Mouse (Mus musculus): ENCODE results near the gene Ccno. TPM values are rescaled to one million over a fixed set of nuclear protein-coding genes. Genes with fewer than 3 reads are reported as not detected.
"Not testable (repeated sequence)": the region's sequence is repeated elsewhere in the genome, so short reads cannot be mapped to it uniquely, and the experiment has no call there.

The Ccno gene
- polyA plus RNA-seq, 1 experiment from 2014 or later: 0.50 TPM

DNA sequence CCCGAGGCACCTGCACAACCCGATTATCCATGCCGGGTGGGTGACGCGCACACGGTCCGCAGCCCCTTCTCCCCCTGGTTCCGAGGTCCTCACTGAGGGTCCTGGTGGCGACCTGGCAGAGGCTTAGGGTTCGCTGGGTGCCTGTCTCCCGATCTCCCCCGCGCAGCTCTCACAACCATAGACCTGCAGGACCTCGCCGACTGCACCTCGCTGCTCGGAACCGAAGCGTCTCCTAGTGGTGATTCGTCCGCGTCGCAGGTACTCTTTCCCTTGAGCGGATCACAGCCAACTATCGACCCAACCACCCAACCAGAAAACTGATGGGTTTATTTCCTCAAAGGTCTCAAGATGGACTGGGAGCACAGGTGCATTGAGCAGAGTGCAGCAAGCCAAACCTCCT, 6.6 kb downstream of the Ccno start:
- no peak overlapping the region for H3K27ac ChIP-seq (ENCODE audit: low read depth, low read length)
- peaks cover 17% of the 10 kb centered on the region; the same call in 1 of the 2 replicates for H3K4me1 ChIP-seq (ENCODE audit: control insufficient read depth, insufficient read depth, low read length)
- DNase-seq (ENCODE audit: low spot score): peak; percentile 72
- no peaks in the 10 kb centered on the region for H3K9me3 ChIP-seq (ENCODE audit: control insufficient read depth, low read length)
- WGBS: under 1% methylated on average over 24 of the region's 25 CpGs
- peak overlapping the region; percentile 64 for H3K4me2 ChIP-seq (ENCODE audit: low read depth)
- no peak overlapping the region for H3K9ac ChIP-seq (ENCODE audit: low read length)
- H3K36me3 ChIP-seq (ENCODE audit: control insufficient read depth, insufficient read depth, low read length): no peaks in the 10 kb centered on the region
- peak overlapping the region; percentile 36 for H3K4me3 ChIP-seq (ENCODE audit: low read depth, low read length)
- ATAC-seq (ENCODE audit: insufficient read depth, low FRiP score, low TSS enrichment): peak; percentile 62
- peaks cover 93% of the 10 kb centered on the region for H3K27me3 ChIP-seq (ENCODE audit: control insufficient read depth, insufficient read depth, low read length)

GRCm38 (mm10) chr13:112996407-112996806, 8.8 kb downstream of the Ccno start:
- Histone ChIP-seq H3K27me3 (ENCODE audit: control insufficient read depth, insufficient read depth, low read length) (peaks cover 85% of the 10 kb centered on the region), H3K4me2 (ENCODE audit: low read depth) (no peak overlapping the region), H3K27ac (ENCODE audit: low read depth, low read length) (no peak overlapping the region), H3K36me3 (ENCODE audit: control insufficient read depth, insufficient read depth, low read length) (no peaks in the 10 kb centered on the region), H3K9ac (ENCODE audit: low read length) (no peak overlapping the region), H3K4me1 (ENCODE audit: control insufficient read depth, insufficient read depth, low read length) (peaks cover 12% of the 10 kb centered on the region; the same call in 1 of the 2 replicates), H3K4me3 (ENCODE audit: low read depth, low read length) (no peak overlapping the region), H3K9me3 (ENCODE audit: control insufficient read depth, low read length) (no peaks in the 10 kb centered on the region)
- DNase-seq (ENCODE audit: low spot score): no peak
- no peak for ATAC-seq (ENCODE audit: insufficient read depth, low FRiP score, low TSS enrichment)
- WGBS: 72% methylated on average over 4 of the region's 4 CpGs

GRCm38 (mm10) chr13:112997369-112997768, 9.8 kb downstream of the Ccno start:
- H3K27me3 ChIP-seq (ENCODE audit: control insufficient read depth, insufficient read depth, low read length): peaks cover 80% of the 10 kb centered on the region
- H3K4me1 ChIP-seq (ENCODE audit: control insufficient read depth, insufficient read depth, low read length): peaks cover 12% of the 10 kb centered on the region; the same call in 1 of the 2 replicates
- no peak for DNase-seq (ENCODE audit: low spot score)
- no peaks in the 10 kb centered on the region for H3K36me3 ChIP-seq (ENCODE audit: control insufficient read depth, insufficient read depth, low read length)
- H3K27ac ChIP-seq (ENCODE audit: low read depth, low read length): no peak overlapping the region
- H3K4me3 ChIP-seq (ENCODE audit: low read depth, low read length): no peak overlapping the region
- no peak for ATAC-seq (ENCODE audit: insufficient read depth, low FRiP score, low TSS enrichment)
- no peaks in the 10 kb centered on the region for H3K9me3 ChIP-seq (ENCODE audit: control insufficient read depth, low read length)
- 56% methylated on average over 6 of the region's 6 CpGs for WGBS
- no peak overlapping the region for H3K9ac ChIP-seq (ENCODE audit: low read length)
- H3K4me2 ChIP-seq (ENCODE audit: low read depth): no peak overlapping the region

DNA sequence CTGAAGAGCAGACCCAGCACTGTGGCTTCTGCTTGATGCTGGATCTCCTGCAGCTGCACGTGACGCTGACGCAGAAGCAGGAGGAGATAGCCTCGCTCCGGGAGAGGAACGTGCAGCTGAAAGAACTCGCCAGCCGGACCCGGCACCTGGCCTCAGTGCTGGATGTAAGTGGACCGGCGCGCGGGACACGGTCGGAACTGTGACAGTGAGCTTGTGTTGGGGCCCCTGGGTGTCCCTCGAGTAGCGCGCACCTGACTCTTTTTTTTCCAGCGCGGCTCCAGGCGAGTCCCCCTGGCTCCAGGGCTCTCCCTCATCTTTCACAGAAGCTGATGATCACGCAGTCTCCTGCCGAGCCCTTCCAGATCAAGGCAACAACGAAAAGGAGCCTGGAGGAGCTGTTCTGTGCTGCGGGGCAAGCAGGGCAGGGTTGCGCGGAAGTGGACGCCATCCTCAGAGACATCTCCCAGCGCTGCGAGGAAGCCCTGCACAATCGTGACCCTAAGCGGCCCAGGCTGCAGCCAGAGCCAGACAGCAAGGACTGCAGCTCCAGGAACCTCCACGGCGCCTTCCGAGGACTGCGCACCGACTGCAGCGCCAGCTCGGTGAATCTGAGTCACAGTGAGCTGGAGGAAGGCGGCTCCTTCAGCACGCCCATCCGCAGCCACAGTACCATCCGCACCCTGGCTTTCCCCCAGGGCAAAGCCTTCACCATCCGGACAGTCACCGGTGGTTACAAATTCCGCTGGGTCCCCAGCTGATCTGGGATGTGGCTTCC, 11.0 kb downstream of the Ccno start:
- DNase-seq (ENCODE audit: low spot score) (peak; percentile 61), ATAC-seq (ENCODE audit: insufficient read depth, low FRiP score, low TSS enrichment) (peak; percentile 22)
- WGBS: under 1% methylated on average over 46 of the region's 46 CpGs

GRCm38 (mm10) chr13:113000090-113000489, 12.5 kb downstream of the Ccno start:
- 89% methylated on average over 3 of the region's 3 CpGs for WGBS
- ATAC-seq (ENCODE audit: insufficient read depth, low FRiP score, low TSS enrichment): no peak
- H3K4me2 ChIP-seq (ENCODE audit: low read depth): no peak overlapping the region
- no peak overlapping the region for H3K27ac ChIP-seq (ENCODE audit: low read depth, low read length)
- H3K9me3 ChIP-seq (ENCODE audit: control insufficient read depth, low read length): no peaks in the 10 kb centered on the region
- no peak overlapping the region for H3K9ac ChIP-seq (ENCODE audit: low read length)
- H3K4me1 ChIP-seq (ENCODE audit: control insufficient read depth, insufficient read depth, low read length): 0 out of 2 replicates have a peak, but pooled peaks cover 5% of the 10 kb centered on the region
- H3K27me3 ChIP-seq (ENCODE audit: control insufficient read depth, insufficient read depth, low read length): peaks cover 54% of the 10 kb centered on the region
- no peaks in the 10 kb centered on the region for H3K36me3 ChIP-seq (ENCODE audit: control insufficient read depth, insufficient read depth, low read length)
- no peak for DNase-seq (ENCODE audit: low spot score)
- no peak overlapping the region for H3K4me3 ChIP-seq (ENCODE audit: low read depth, low read length)

More for the DNA sequence above, 11.0 kb downstream of the Ccno start:
- Histone ChIP-seq H3K4me1 (ENCODE audit: control insufficient read depth, insufficient read depth, low read length) (peaks cover 9% of the 10 kb centered on the region; the same call in 1 of the 2 replicates), H3K36me3 (ENCODE audit: control insufficient read depth, insufficient read depth, low read length) (no peaks in the 10 kb centered on the region), H3K27ac (ENCODE audit: low read depth, low read length) (no peak overlapping the region), H3K4me3 (ENCODE audit: low read depth, low read length) (peak overlapping the region; percentile 40), H3K9me3 (ENCODE audit: control insufficient read depth, low read length) (no peaks in the 10 kb centered on the region), H3K27me3 (ENCODE audit: control insufficient read depth, insufficient read depth, low read length) (peaks cover 69% of the 10 kb centered on the region), H3K4me2 (ENCODE audit: low read depth) (peak overlapping the region; percentile 81), H3K9ac (ENCODE audit: low read length) (peak overlapping the region; percentile 45)

DNA sequence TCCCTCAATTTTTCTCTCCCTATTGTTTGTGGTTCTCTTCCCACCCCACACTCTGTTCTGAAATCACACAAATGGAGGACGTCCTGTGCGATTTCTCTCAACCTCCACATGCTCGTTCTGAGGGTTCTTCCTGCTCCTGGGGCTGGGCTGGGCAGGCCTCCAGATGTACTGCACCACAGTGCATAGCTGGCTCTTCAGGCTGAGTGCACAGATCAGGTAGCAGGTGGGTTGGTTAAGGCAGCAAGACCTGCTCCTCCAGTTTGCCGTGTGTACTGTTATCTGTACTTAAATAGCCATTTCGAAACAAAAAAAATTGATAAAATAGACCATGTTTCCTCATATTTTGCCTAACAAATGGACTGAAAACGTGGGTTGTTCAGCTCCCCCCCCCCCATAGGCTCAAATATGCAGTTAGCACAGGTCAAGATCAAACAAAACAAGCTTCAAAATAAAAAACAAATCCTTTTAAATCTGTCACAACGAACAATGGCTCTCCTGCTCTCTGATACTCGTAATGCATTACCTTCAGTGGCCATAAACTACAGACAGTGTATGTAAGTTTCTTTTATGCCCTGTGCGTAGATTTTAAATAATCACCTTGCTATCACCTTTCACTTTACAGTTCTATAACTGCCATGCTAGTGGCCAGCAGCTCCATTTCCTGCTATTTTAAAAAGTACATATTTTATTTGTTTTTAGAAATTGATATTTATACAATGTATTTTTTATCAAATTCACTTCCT, 13.1 kb downstream of the Ccno start:
- no peak for DNase-seq (ENCODE audit: low spot score)
- Histone ChIP-seq H3K4me1 (ENCODE audit: control insufficient read depth, insufficient read depth, low read length) (0 out of 2 replicates have a peak, but pooled peaks cover 5% of the 10 kb centered on the region), H3K36me3 (ENCODE audit: control insufficient read depth, insufficient read depth, low read length) (no peaks in the 10 kb centered on the region), H3K9me3 (ENCODE audit: control insufficient read depth, low read length) (no peaks in the 10 kb centered on the region), H3K4me2 (ENCODE audit: low read depth) (no peak overlapping the region), H3K4me3 (ENCODE audit: low read depth, low read length) (no peak overlapping the region), H3K27me3 (ENCODE audit: control insufficient read depth, insufficient read depth, low read length) (peaks cover 48% of the 10 kb centered on the region), H3K27ac (ENCODE audit: low read depth, low read length) (no peak overlapping the region), H3K9ac (ENCODE audit: low read length) (no peak overlapping the region)
- no peak for ATAC-seq (ENCODE audit: insufficient read depth, low FRiP score, low TSS enrichment)
- 74% methylated on average over 9 of the region's 9 CpGs for WGBS

- Histone ChIP-seq H3K4me3 (ENCODE audit: low read depth, low read length) (no peak overlapping the region), H3K9me3 (ENCODE audit: control insufficient read depth, low read length) (no peaks in the 10 kb centered on the region), H3K36me3 (ENCODE audit: control insufficient read depth, insufficient read depth, low read length) (no peaks in the 10 kb centered on the region), H3K9ac (ENCODE audit: low read length) (no peak overlapping the region), H3K4me1 (ENCODE audit: control insufficient read depth, insufficient read depth, low read length) (no peaks in the 10 kb centered on the region), H3K27me3 (ENCODE audit: control insufficient read depth, insufficient read depth, low read length) (no peaks in the 10 kb centered on the region), H3K27ac (ENCODE audit: low read depth, low read length) (no peak overlapping the region), H3K4me2 (ENCODE audit: low read depth) (no peak overlapping the region)
- DNase-seq (ENCODE audit: low spot score) (no peak), ATAC-seq (ENCODE audit: insufficient read depth, low FRiP score, low TSS enrichment) (no peak)
- WGBS: 78% methylated on average over 6 of the region's 6 CpGs
Measured at GRCm38 (mm10) chr13:113012683-113013082, 25.1 kb downstream of the Ccno start.

GRCm38 (mm10) chr13:113013174-113013953, 25.8 kb downstream of the Ccno start:
- 50% methylated on average over 18 of the region's 20 CpGs for WGBS
- H3K27ac ChIP-seq (ENCODE audit: low read depth, low read length); H3K36me3 ChIP-seq (ENCODE audit: control insufficient read depth, insufficient read depth, low read length); H3K4me3 ChIP-seq (ENCODE audit: low read depth, low read length); H3K4me1 ChIP-seq (ENCODE audit: control insufficient read depth, insufficient read depth, low read length); DNase-seq (ENCODE audit: low spot score); H3K4me2 ChIP-seq (ENCODE audit: low read depth); ATAC-seq (ENCODE audit: insufficient read depth, low FRiP score, low TSS enrichment); H3K9me3 ChIP-seq (ENCODE audit: control insufficient read depth, low read length); H3K27me3 ChIP-seq (ENCODE audit: control insufficient read depth, insufficient read depth, low read length); H3K9ac ChIP-seq (ENCODE audit: low read length): not testable (repeated sequence)
